Mouse (Mus musculus) kidney, embryonic 16.5 days (tissue): Measurements from ENCODE around the gene Itgal. TPM values are rescaled to one million over a fixed set of nuclear protein-coding genes. Genes with fewer than 3 reads are reported as not detected.
"Not testable (repeated sequence)": the region's sequence is repeated elsewhere in the genome, so short reads cannot be mapped to it uniquely, and the experiment has no call there.

Experiments used
- ATAC-seq: fragments of 200-750 bp; cut with Nextera tagmentation; 2 replicates; pipeline ENCODE4 v1.8.0; 2017; ENCODE audit warnings: moderate TSS enrichment; ENCODE audit not compliant: low FRiP score, low TSS enrichment
- H3K27ac ChIP-seq: fragments of 300-500 bp; sonication (generic); 2 replicates; pipeline ENCODE4 v1.5.1; 2014; ENCODE audit warnings: low read length
- H3K27me3 ChIP-seq: fragments of 300-500 bp; sonication (generic); 2 replicates; pipeline ENCODE4 v1.6.1; 2014; ENCODE audit warnings: low read length, control low read depth, mixed read lengths; ENCODE audit not compliant: insufficient read depth
- H3K36me3 ChIP-seq: fragments of 300-500 bp; sonication (generic); 2 replicates; pipeline ENCODE4 v1.6.1; 2014; ENCODE audit warnings: low read length, control low read depth, mixed read lengths; ENCODE audit not compliant: insufficient read depth
- H3K4me1 ChIP-seq: fragments of 300-500 bp; sonication (generic); 2 replicates; pipeline ENCODE4 v1.6.1; 2014; ENCODE audit warnings: low read length, control low read depth, mixed read lengths; ENCODE audit not compliant: insufficient read depth
- H3K4me2 ChIP-seq: fragments of 300-500 bp; sonication (generic); replicated peaks from 2 replicates; pipeline ENCODE4 v1.6.1; 2014; ENCODE audit warnings: low read depth, low read length
- H3K4me3 ChIP-seq: fragments of 300-500 bp; sonication (generic); 2 replicates; pipeline ENCODE4 v1.5.1; 2014; ENCODE audit warnings: mild to moderate bottlenecking, low read length
- H3K9ac ChIP-seq: fragments of 300-500 bp; sonication (generic); replicated peaks from 2 replicates; pipeline ENCODE4 v1.6.1; 2014; ENCODE audit warnings: low read length
- H3K9me3 ChIP-seq: fragments of 300-500 bp; sonication (generic); 2 replicates; pipeline ENCODE4 v1.6.1; 2016; ENCODE audit warnings: low read length, control low read depth
- WGBS: fragments of 180-500 bp; shearing (Covaris S2); extraction: QIAGEN DNeasy Blood & Tissue Kit; methylation state at CpG from one replicate; pipeline ENCODE4 v1.1.7; 2014; 5-methylcytosine and 5-hydroxymethylcytosine counted together
- polyA plus RNA-seq: library from polyadenylated mRNA; unstranded; fragments of >200 nt; fragmentation: Nextera tagmentation; extraction: Ambion mirVana; gene quantifications from 2 replicates; pipeline ENCODE4 v1.2.1, GENCODE M21; 2015

Gene Itgal
- polyA plus RNA-seq, 1 experiment from 2014 or later = 1.0 TPM

DNA sequence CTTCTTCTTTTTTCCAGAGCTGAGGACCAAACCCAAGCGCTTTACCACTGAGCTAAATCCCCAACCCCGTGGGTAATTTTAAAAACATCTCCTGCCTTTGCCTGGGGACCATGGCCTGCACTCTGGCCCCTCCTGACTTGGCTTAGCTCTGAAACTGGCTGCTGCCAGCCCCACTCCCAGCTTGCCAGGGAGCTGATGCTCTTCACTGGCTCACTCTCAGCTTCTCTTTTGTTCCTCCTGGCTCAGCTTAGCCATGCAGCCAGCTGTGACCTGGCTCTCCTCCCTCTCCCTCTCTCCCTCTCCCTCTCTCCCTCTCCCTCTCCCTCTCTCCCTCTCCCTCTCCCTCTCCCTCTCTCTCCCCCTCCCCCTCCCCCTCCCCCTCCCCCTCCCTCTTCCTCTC, 30.6 kb downstream of the Itgal start:
- ATAC-seq = peak; percentile 66; the same call in 1 of the 2 replicates
- Histone ChIP-seq H3K36me3 (no peaks in the 10 kb centered on the region), H3K4me2 (no peak overlapping the region), H3K27me3 (no peaks in the 10 kb centered on the region), H3K27ac (0 out of 2 replicates have a peak overlapping the region, but pooled peaks have one; percentile 58), H3K4me3 (no peak overlapping the region), H3K4me1 (peaks cover 6% of the 10 kb centered on the region; the same call in 1 of the 2 replicates), H3K9ac (no peak overlapping the region), H3K9me3 (no peaks in the 10 kb centered on the region)
- WGBS = 40% methylated on average over 2 of the region's 2 CpGs

- no peak for ATAC-seq
- Histone ChIP-seq H3K9me3 (no peaks in the 10 kb centered on the region), H3K27ac (no peak overlapping the region), H3K4me1 (no peaks in the 10 kb centered on the region), H3K4me3 (no peak overlapping the region), H3K9ac (no peak overlapping the region), H3K4me2 (no peak overlapping the region), H3K36me3 (no peaks in the 10 kb centered on the region), H3K27me3 (no peaks in the 10 kb centered on the region)
- 89% methylated on average over 6 of the region's 6 CpGs for WGBS
Observed at GRCm38 (mm10) chr7:127333240-127333639, 37.2 kb downstream of the Itgal start.

- Histone ChIP-seq H3K27ac (no peak overlapping the region), H3K36me3 (no peaks in the 10 kb centered on the region), H3K9me3 (no peaks in the 10 kb centered on the region), H3K4me3 (no peak overlapping the region), H3K9ac (no peak overlapping the region), H3K4me2 (no peak overlapping the region), H3K4me1 (no peaks in the 10 kb centered on the region), H3K27me3 (no peaks in the 10 kb centered on the region)
- 79% methylated on average over 4 of the region's 4 CpGs for WGBS
- ATAC-seq = no peak
Observed at GRCm38 (mm10) chr7:127335604-127336003, 39.5 kb downstream of the Itgal start.

GRCm38 (mm10) chr7:127337636-127338035, 41.6 kb downstream of the Itgal start:
- H3K4me3 ChIP-seq = no peak overlapping the region
- no peak overlapping the region for H3K9ac ChIP-seq
- H3K27ac ChIP-seq = no peak overlapping the region
- H3K9me3 ChIP-seq = no peaks in the 10 kb centered on the region
- no peak for ATAC-seq
- whole genome bisulfite sequencing = 65% methylated on average over 4 of the region's 4 CpGs
- peaks cover 5% of the 10 kb centered on the region; the same call in 1 of the 2 replicates for H3K4me1 ChIP-seq
- H3K36me3 ChIP-seq = peaks cover 8% of the 10 kb centered on the region; the same call in 1 of the 2 replicates
- H3K27me3 ChIP-seq = no peaks in the 10 kb centered on the region
- no peak overlapping the region for H3K4me2 ChIP-seq

DNA sequence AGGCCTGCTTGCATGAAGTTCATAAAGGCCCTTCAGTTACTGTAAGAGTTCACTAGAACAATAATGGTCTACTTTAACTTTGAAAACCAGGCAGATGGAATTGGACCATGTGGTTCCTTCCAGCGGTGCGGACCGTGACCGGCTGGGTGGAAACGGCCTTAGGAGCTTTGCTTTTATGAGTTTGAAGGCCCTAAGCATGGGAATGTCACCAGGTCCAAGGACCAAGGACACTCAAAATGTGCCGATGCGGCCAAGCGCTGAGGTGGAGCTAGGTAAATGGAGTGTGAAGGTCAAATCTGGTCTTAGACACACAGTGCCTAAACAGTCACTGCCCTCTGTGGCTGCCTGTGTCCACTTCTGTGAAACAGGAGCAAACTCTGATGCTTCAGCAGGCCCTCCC, 45.3 kb downstream of the Itgal start:
- H3K27me3 ChIP-seq = no peaks in the 10 kb centered on the region
- peaks cover 23% of the 10 kb centered on the region for H3K36me3 ChIP-seq
- WGBS = 80% methylated on average over 8 of the region's 8 CpGs
- no peak for ATAC-seq
- no peak overlapping the region for H3K4me3 ChIP-seq
- H3K27ac ChIP-seq = peak overlapping the region; percentile 74
- no peaks in the 10 kb centered on the region for H3K9me3 ChIP-seq
- 0 out of 2 replicates have a peak overlapping the region, but pooled peaks have one; percentile 11 for H3K9ac ChIP-seq
- H3K4me2 ChIP-seq = no peak overlapping the region
- H3K4me1 ChIP-seq = peaks cover 13% of the 10 kb centered on the region

DNA sequence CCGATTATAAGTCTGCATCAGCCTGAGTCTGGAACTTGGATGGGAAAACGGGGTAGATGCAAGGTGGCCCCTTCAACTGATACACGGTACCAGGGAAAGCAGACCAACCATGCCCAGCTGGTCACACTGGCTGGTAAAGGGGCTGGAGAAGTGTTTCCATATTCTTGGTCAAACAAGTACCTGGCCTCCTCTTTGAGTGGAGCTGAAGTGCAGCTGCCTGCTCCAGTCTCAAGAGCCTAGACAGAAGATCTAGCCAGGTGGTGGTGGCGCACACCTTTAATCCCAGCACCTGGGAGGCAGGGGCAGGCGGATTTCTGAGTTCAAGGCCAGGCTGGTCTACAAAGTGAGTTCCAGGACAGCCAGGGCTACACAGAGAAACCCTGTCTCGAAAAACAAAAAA, 45.8 kb downstream of the Itgal start:
- not testable (repeated sequence) for H3K9ac ChIP-seq, H3K9me3 ChIP-seq, ATAC-seq, H3K4me3 ChIP-seq, H3K4me2 ChIP-seq, H3K27me3 ChIP-seq
- peak overlapping the region; percentile 74 for H3K27ac ChIP-seq
- H3K4me1 ChIP-seq = peaks cover 18% of the 10 kb centered on the region
- H3K36me3 ChIP-seq = peaks cover 23% of the 10 kb centered on the region
- 92% methylated on average over 6 of the region's 6 CpGs for WGBS

DNA sequence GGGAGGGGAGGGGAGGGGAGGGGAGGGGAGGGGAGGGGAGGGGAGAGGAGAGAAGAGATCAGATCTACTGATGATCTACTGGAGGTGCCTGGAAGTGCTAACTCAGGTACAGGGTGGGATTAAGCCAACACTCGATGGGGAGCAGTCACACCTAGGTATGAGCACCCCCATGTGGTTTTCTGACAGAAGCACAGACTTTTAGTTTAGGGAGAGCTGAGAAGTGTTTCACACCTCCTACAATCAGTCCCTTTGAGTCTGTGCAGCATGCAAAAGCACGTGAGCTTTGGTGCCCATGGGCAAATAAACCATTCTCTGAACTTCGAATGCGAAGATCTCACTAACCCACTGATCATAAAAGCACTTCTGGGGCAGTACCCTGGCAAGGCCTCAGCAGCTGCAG, 46.3 kb downstream of the Itgal start:
- ATAC-seq = no peak
- H3K9me3 ChIP-seq = no peaks in the 10 kb centered on the region
- H3K36me3 ChIP-seq = peaks cover 23% of the 10 kb centered on the region
- no peak overlapping the region for H3K4me3 ChIP-seq
- no peak overlapping the region for H3K27ac ChIP-seq
- peaks cover 22% of the 10 kb centered on the region for H3K4me1 ChIP-seq
- no peak overlapping the region for H3K4me2 ChIP-seq
- H3K9ac ChIP-seq = no peak overlapping the region
- 59% methylated on average over 4 of the region's 4 CpGs for WGBS
- no peaks in the 10 kb centered on the region for H3K27me3 ChIP-seq

DNA sequence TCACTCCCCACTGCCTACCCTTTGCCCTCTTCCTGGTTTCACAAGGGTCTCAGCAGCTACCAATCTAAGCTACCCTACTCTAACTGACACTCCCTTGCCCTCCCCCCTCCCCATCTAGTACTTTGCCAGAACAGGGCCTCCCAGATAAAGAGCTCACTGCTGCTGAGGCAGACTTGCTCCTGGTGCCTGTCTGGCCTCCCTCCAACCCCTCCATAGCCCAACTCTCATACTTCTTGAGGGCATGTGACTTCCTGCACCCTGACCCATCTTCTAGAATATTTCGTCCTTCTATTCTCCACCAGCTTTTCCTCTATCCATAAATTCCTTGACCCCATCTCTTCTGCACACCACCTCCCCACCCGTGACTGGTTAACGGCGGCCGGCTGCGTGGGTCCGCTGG, 46.8 kb downstream of the Itgal start:
- Histone ChIP-seq H3K27me3 (no peaks in the 10 kb centered on the region), H3K4me2 (no peak overlapping the region), H3K9me3 (no peaks in the 10 kb centered on the region), H3K4me3 (no peak overlapping the region), H3K4me1 (peaks cover 22% of the 10 kb centered on the region), H3K36me3 (peaks cover 23% of the 10 kb centered on the region), H3K27ac (no peak overlapping the region), H3K9ac (no peak overlapping the region)
- no peak for ATAC-seq
- 90% methylated on average over 7 of the region's 7 CpGs for WGBS

DNA sequence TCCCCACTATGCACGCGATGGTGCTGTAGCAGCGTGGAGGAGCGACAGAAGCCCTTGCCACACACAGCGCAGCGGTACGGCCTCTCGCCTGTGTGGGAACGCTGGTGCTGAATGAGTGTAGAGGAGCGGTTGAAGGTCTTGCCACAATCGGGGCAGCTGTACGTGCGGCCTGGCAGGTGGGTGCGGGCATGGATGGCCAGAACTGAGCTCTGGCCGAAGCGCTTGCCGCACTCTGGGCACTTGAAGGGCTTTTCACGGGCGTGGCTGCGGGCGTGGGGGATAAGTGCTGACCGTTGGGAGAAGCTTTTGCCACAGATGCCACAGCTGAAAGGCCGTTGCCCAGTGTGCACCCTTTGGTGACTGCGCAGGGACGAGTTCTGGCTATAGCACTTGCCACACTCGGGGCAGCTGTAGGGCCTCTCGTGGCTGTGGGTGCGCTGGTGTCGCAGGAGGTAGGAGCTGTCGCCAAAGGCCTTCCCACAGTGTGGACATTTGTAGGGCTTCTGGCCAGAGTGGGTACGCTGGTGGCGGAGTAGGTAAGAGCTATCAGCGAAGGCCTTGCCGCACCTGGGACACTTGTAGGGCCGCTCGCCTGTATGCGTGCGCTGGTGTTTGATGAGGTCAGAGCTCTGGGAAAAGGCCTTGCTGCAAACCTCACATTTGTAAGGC, 47.4 kb downstream of the Itgal start:
- Histone ChIP-seq H3K4me3 (no peak overlapping the region), H3K9ac (no peak overlapping the region), H3K27ac (no peak overlapping the region), H3K4me1 (peaks cover 22% of the 10 kb centered on the region), H3K27me3 (no peaks in the 10 kb centered on the region), H3K36me3 (peaks cover 23% of the 10 kb centered on the region), H3K9me3 (no peaks in the 10 kb centered on the region), H3K4me2 (no peak overlapping the region)
- no peak for ATAC-seq
- 94% methylated on average over 38 of the region's 38 CpGs for WGBS

DNA sequence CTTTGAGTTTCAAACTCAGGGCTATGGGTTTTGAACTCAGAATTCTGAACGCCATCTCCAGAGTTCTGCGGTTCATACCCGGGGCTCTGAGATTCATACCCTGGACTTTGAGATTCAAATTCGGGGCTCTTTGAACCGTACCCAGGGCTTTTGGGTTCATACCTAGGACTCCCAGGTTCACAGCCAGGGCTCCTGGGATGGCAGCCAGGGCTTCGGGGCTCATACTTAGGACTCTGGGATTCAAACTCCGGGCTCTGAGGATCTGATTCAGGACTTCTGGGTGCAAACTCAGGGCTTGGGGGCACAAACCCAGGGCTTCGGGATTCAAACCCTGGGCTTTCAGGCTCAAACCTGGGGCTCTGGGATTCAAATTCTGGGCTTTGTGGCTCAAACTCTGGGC, 48.3 kb downstream of the Itgal start:
- H3K4me1 ChIP-seq = peaks cover 22% of the 10 kb centered on the region
- no peak for ATAC-seq
- peak overlapping the region; percentile 91 for H3K9ac ChIP-seq
- H3K4me3 ChIP-seq = peak overlapping the region; percentile 79
- no peaks in the 10 kb centered on the region for H3K9me3 ChIP-seq
- H3K36me3 ChIP-seq = peaks cover 23% of the 10 kb centered on the region
- peak overlapping the region; percentile 75 for H3K4me2 ChIP-seq
- 90% methylated on average over 8 of the region's 8 CpGs for WGBS
- H3K27ac ChIP-seq = no peak overlapping the region
- no peaks in the 10 kb centered on the region for H3K27me3 ChIP-seq
